Mouse (Mus musculus) limb, embryonic 14.5 days (tissue): Measurements from ENCODE around the gene Ccdc91. TPM values are rescaled to one million over a fixed set of nuclear protein-coding genes. Genes with fewer than 3 reads are reported as not detected.
A peak's percentile ranks its signal among the peaks of the same experiment; 100 is the strongest.

Source experiments
- ATAC-seq: fragments of 200-750 bp; cut with Nextera tagmentation; 2 replicates; pipeline ENCODE4 v1.8.0; 2017; ENCODE audit warnings: low read depth, moderate number of reproducible peaks, moderate TSS enrichment; ENCODE audit not compliant: low FRiP score
- DNase-seq: peaks from one replicate; pipeline ENCODE4 v3.0.0-alpha.2; 2015; ENCODE audit warnings: low spot score
- H3K27ac ChIP-seq: fragments of 300-500 bp; sonication (generic); replicated peaks from 2 replicates; pipeline ENCODE4 v1.5.1; 2014; ENCODE audit warnings: low read depth, mild to moderate bottlenecking, low read length, moderate library complexity, mixed read lengths
- H3K27me3 ChIP-seq: fragments of 300-500 bp; sonication (generic); 2 replicates; pipeline ENCODE4 v1.6.1; 2014; ENCODE audit warnings: low read length, mixed read lengths; ENCODE audit not compliant: control insufficient read depth, insufficient read depth
- H3K36me3 ChIP-seq: fragments of 300-500 bp; sonication (generic); 2 replicates; pipeline ENCODE4 v1.6.1; 2014; ENCODE audit warnings: mild to moderate bottlenecking, low read length, moderate library complexity, mixed read lengths; ENCODE audit not compliant: control insufficient read depth, insufficient read depth
- H3K4me1 ChIP-seq: fragments of 300-500 bp; sonication (generic); 2 replicates; pipeline ENCODE4 v1.6.1; 2014; ENCODE audit warnings: antibody characterized with exemption, low read length, mixed read lengths; ENCODE audit not compliant: control insufficient read depth, insufficient read depth
- H3K4me2 ChIP-seq: fragments of 300-500 bp; sonication (generic); replicated peaks from 2 replicates; pipeline ENCODE4 v1.6.1; 2014; ENCODE audit warnings: low read depth, mild to moderate bottlenecking, low read length, moderate library complexity; ENCODE audit not compliant: severe bottlenecking
- H3K4me3 ChIP-seq: fragments of 300-500 bp; sonication (generic); replicated peaks from 2 replicates; pipeline ENCODE4 v1.5.1; 2014; ENCODE audit warnings: low read length
- H3K9ac ChIP-seq: fragments of 300-500 bp; sonication (generic); 2 replicates; pipeline ENCODE4 v1.6.1; 2014; ENCODE audit warnings: mild to moderate bottlenecking, low read depth, low read length, moderate library complexity; ENCODE audit not compliant: severe bottlenecking
- H3K9me3 ChIP-seq: fragments of 300-500 bp; sonication (generic); 2 replicates; pipeline ENCODE4 v1.6.1; 2016; ENCODE audit warnings: low read length; ENCODE audit not compliant: control insufficient read depth
- POLR2A ChIP-seq: fragments of 200-500 bp; IDR thresholded peaks from 2 replicates; pipeline ENCODE4 v1.8.0; 2012; ENCODE audit warnings: inconsistent platforms, mild to moderate bottlenecking, moderate library complexity, borderline replicate concordance; ENCODE audit not compliant: insufficient read depth, insufficient read length; ENCODE audit errors: extremely low read depth
- WGBS: fragments of 180-500 bp; shearing (Covaris S2); extraction: QIAGEN DNeasy Blood & Tissue Kit; methylation state at CpG from one replicate; pipeline ENCODE4 v1.1.7; 2014; 5-methylcytosine and 5-hydroxymethylcytosine counted together
- polyA plus RNA-seq, 2 experiments: library from polyadenylated mRNA; depleted of rRNA in 1 of 2; stranded (reverse) in 1 of 2; unstranded in 1 of 2; fragments of >200 nt; fragmentation: Nextera tagmentation in 1 of 2; extraction: Ambion mirVana in 1 of 2; gene quantifications; 2 replicates each; pipeline versions ENCODE4 v1.2.1 to v1.2.3; 2012 to 2014

Gene Ccdc91
- polyA plus RNA-seq, 2 experiments: 16.5 to 21.0 TPM

- 84% methylated on average over 1 of the region's 1 CpGs for WGBS
- no peak for DNase-seq
- Histone ChIP-seq H3K4me3 (no peak overlapping the region), H3K9ac (no peak overlapping the region), H3K36me3 (no peaks in the 10 kb centered on the region), H3K27ac (no peak overlapping the region), H3K4me2 (no peak overlapping the region), H3K4me1 (no peaks in the 10 kb centered on the region), H3K9me3 (no peaks in the 10 kb centered on the region), H3K27me3 (0 out of 2 replicates have a peak, but pooled peaks cover 12% of the 10 kb centered on the region)
- no peak for ATAC-seq
- TF ChIP-seq POLR2A: no peak
These were observed 195.7 kb downstream of the Ccdc91 start for GRCm38 (mm10) chr6:147671366-147671765.

GRCm38 (mm10) chr6:147672481-147672880, 196.9 kb downstream of the Ccdc91 start:
- Histone ChIP-seq H3K9me3 (no peaks in the 10 kb centered on the region), H3K9ac (no peak overlapping the region), H3K27me3 (0 out of 2 replicates have a peak, but pooled peaks cover 13% of the 10 kb centered on the region), H3K4me1 (no peaks in the 10 kb centered on the region), H3K4me2 (no peak overlapping the region), H3K4me3 (no peak overlapping the region), H3K27ac (no peak overlapping the region), H3K36me3 (no peaks in the 10 kb centered on the region)
- TF ChIP-seq POLR2A: no peak
- DNase-seq (no peak), ATAC-seq (no peak)
- WGBS: 79% methylated on average over 2 of the region's 2 CpGs

DNA sequence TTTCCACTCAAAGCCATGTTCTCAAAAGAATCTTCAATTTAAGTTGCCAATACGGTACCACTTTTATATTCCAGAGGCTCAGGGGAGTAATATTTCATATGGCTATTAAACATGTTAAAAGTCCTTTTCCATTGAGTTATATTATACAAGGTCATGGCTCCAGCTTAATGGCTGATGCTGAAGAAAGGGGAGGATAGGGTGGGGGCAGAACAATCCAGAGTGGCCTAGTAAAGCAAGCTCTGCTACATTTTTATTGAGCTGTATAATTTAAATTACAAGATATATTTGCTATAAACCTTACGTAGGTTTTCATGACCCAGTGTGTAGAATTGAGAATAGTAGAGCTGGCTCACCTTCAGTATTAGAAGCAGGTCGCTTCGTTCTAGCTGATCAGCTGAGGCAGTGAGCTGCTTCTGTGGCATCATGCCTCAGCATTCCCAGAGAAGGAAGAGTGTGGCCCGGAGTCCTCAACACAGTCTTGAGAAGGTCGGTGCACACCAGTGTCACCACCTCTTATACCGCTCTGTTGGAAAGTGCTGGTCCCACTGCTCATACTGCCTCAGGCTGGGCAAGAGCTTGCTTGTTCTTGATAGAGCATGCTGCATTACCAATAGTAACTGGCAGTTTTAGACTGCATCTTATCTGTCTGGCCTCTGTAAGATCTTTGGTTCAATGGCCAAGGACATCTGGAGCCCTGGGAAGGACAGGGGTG, 199.6 kb downstream of the Ccdc91 start:
- Histone ChIP-seq H3K4me3 (no peak overlapping the region), H3K4me1 (no peaks in the 10 kb centered on the region), H3K9me3 (no peaks in the 10 kb centered on the region), H3K27me3 (peaks cover 20% of the 10 kb centered on the region; the same call in 1 of the 2 replicates), H3K9ac (no peak overlapping the region), H3K36me3 (no peaks in the 10 kb centered on the region), H3K4me2 (no peak overlapping the region), H3K27ac (no peak overlapping the region)
- peak; percentile 80 for ATAC-seq
- TF ChIP-seq POLR2A: no peak
- DNase-seq: peak; percentile 48
- WGBS: 41% methylated on average over 7 of the region's 7 CpGs

DNA sequence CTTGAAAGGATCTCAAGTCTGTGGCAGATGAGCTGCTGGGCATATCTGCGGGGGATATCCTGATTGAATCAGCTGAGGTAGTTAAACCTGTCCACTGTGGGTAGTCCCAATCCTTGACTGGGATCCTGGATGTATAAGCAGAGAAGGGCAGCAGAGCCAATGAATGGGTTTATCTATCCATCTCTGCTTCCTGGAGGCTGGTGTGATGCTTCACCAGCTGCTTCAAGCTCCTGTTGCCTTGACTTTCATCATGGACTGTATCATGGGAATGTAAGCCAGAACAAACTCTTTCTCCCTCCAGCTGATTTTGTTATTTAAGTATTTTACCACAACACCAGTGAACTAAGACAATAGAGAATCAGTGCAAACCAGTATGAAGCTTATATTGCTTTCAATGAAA, 200.6 kb downstream of the Ccdc91 start:
- Histone ChIP-seq H3K27me3 (peaks cover 20% of the 10 kb centered on the region; the same call in 1 of the 2 replicates), H3K4me2 (no peak overlapping the region), H3K9me3 (no peaks in the 10 kb centered on the region), H3K9ac (no peak overlapping the region), H3K27ac (no peak overlapping the region), H3K4me3 (no peak overlapping the region), H3K36me3 (no peaks in the 10 kb centered on the region), H3K4me1 (no peaks in the 10 kb centered on the region)
- TF ChIP-seq POLR2A: no peak
- WGBS: 100% methylated on average over 1 of the region's 1 CpGs
- DNase-seq: no peak
- ATAC-seq: no peak

Other genes with a start within 250 kb of the Ccdc91 start
- gene Pthlh, start 211.6 kb upstream of the Ccdc91 start, polyA plus RNA-seq (2012; rRNA removed): 15.1 and 19.1 TPM in 2 replicates
- 13.3 and 15.9 TPM in 2 replicates for gene Pthlh, start 211.6 kb upstream of the Ccdc91 start, polyA plus RNA-seq (2014; fragmentation: Nextera tagmentation; extraction: Ambion mirVana)